Mouse (Mus musculus): ENCODE results near the gene Syde2. TPM values are rescaled to one million over a fixed set of nuclear protein-coding genes. Genes with fewer than 3 reads are reported as not detected.
A peak's percentile ranks its signal among the peaks of the same experiment; 100 is the strongest.

Gene Syde2
- total and polyA plus RNA-seq, 3 experiments = 12.4 to 24.1 TPM; not detected in 1

- no peak for TF ChIP-seq NRF1 (IDR thresholded peaks at IDR 0.05; ENCODE audit: insufficient read depth, low read depth, low read length, poor library complexity, severe bottlenecking)
- TF ChIP-seq SIN3A (IDR thresholded peaks at IDR 0.05; ENCODE audit: low read length) = no peak; the same call in 1 of the 2 replicates
- 0 out of 2 replicates have a peak, but pooled peaks have one; percentile 55 for TF ChIP-seq ZMIZ1 (IDR thresholded peaks at IDR 0.05; ENCODE audit: low read depth, low read length)
- TF ChIP-seq MXI1 (IDR thresholded peaks at IDR 0.05; ENCODE audit: low read depth, low read length) = no peak
Observed at GRCm38 (mm10) chr3:145950815-145951130, 36.9 kb upstream of the Syde2 start (continued).

DNA sequence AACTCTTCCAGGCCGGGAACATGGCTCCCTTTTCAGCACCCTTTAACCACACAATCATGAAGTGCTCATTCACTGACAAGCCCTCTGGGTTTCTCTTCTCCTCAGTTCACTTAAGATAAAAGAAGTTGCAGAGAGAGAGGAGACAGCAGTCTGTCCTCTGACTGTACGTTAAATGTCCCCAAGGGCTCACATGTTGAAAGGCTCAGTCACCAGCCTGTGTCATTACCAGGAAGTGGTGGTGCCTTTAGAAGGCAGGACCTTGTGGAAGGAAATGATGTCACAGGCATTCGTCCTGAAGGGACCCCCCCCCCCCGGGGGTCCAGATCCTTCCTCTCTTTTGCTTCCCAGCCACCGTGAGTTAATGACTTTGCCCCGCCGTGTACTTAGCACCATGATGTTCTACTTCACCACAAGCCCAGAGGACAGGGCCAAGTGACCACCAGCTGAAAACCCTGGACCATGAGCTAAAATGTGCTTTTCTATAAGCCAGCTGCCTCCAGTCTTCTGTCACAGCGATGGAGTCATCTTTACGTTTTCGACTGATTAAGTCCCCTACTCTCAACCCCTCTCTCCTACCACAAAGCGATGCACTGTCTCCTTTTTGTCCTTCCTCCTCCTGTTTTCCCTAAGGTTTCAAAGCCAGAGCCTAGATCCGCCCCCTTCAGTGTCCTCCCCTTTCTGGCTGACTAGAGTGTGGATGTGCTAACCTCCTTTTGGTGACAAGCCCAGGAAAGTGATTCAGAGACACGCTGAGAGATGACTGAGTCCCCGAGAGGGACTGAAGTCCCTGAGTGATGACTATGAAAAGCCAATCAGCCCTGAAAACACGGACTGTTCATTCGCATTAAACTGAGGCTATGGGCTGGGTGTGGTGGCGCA lies 36.1 kb upstream of the Syde2 start:
- Histone ChIP-seq H3K9ac (ENCODE audit: control insufficient read depth, low read depth, low read length, poor library complexity, severe bottlenecking) (peak overlapping the region; percentile 78), H3K9me3 (replicated peaks; ENCODE audit: insufficient read depth, low read length) (no peaks in the 10 kb centered on the region), H3K27me3 (ENCODE audit: control insufficient read depth in 1 of 2, insufficient read depth in 2 of 2, low read length in 2 of 2) (no peaks in the 10 kb centered on the region), H3K27ac (ENCODE audit: control insufficient read depth, low read depth, low read length) (peak overlapping the region; percentile 100), H3K79me2 (ENCODE audit: control insufficient read depth, insufficient read depth, low read length, poor library complexity) (no peaks in the 10 kb centered on the region; the same call in 1 of the 2 replicates), H3K4me1 (ENCODE audit: control insufficient read depth in 1 of 2, insufficient read depth in 2 of 2, low read length in 2 of 2) (peaks cover 8 to 44% of the 10 kb centered on the region in 2 experiments), H3K36me3 (ENCODE audit: control insufficient read depth in 1 of 2, insufficient read depth in 2 of 2, low read length in 2 of 2) (peaks cover 0 to 40% of the 10 kb centered on the region in 2 experiments; a peak in 2 of 4 replicates), H3K4me3 (ENCODE audit: control insufficient read depth in 1 of 2, insufficient read depth in 1 of 2, low read depth in 2 of 2, low read length in 2 of 2) (peak overlapping the region; percentile 27 to 54; a peak in 3 of 4 replicates)
- peak; percentile 70 for DNase-seq (ENCODE audit: low read depth, low spot score)
- peak; percentile 45; the same call in 1 of the 2 replicates for TF ChIP-seq NELFE (IDR thresholded peaks at IDR 0.05; ENCODE audit: low read depth, low read length)
- TF ChIP-seq EP300 (IDR thresholded peaks at IDR 0.05; ENCODE audit: low read depth in 1 of 2, low read length in 2 of 2) = peak in 1 of 2 experiments; percentile 30; a peak in 1 of 4 replicates
- peak; percentile 74 for TF ChIP-seq ELF1 (IDR thresholded peaks at IDR 0.05; ENCODE audit: low read depth, low read length)
- TF ChIP-seq MAX (IDR thresholded peaks at IDR 0.05; ENCODE audit: low read length) = no peak
- TF ChIP-seq RCOR1 (IDR thresholded peaks at IDR 0.05; ENCODE audit: low read depth, low read length) = no peak
- TF ChIP-seq MYC (IDR thresholded peaks at IDR 0.05; ENCODE audit: low read depth, low read length) = peak; percentile 52; the same call in 1 of the 2 replicates
- TF ChIP-seq RAD21 (IDR thresholded peaks at IDR 0.05; ENCODE audit: low read depth, low read length) = no peak
- peak; percentile 29; the same call in 1 of the 2 replicates for TF ChIP-seq CHD1 (IDR thresholded peaks at IDR 0.05; ENCODE audit: low read depth, low read length)
- TF ChIP-seq POLR2AphosphoS2 (IDR thresholded peaks at IDR 0.05; ENCODE audit: low read length) = peak; percentile 83
- peak; percentile 62 for TF ChIP-seq HCFC1 (IDR thresholded peaks at IDR 0.05; ENCODE audit: low read depth, low read length)
- peak; percentile 68 for TF ChIP-seq ETS1 (IDR thresholded peaks at IDR 0.05; ENCODE audit: low read depth, low read length)
- peak; percentile 63; the same call in 1 of the 2 replicates for TF ChIP-seq MAZ (IDR thresholded peaks at IDR 0.05; ENCODE audit: low read depth, low read length)
- peak; percentile 56 to 57; a peak in 1 of 4 replicates for TF ChIP-seq POLR2A (IDR thresholded peaks at IDR 0.05; ENCODE audit: control insufficient read depth in 1 of 2, insufficient read depth in 1 of 2, low read depth in 1 of 2, low read length in 2 of 2, poor library complexity in 1 of 2)
- peak; percentile 58 for TF ChIP-seq MXI1 (IDR thresholded peaks at IDR 0.05; ENCODE audit: low read depth, low read length)
- no peak for TF ChIP-seq MEF2A (IDR thresholded peaks at IDR 0.05; ENCODE audit: extremely low read depth, insufficient replicate concordance, low read depth, low read length, poor library complexity, severe bottlenecking)
- no peak for TF ChIP-seq ZNF384 (IDR thresholded peaks at IDR 0.05; ENCODE audit: low read depth, low read length)
- TF ChIP-seq TCF12 (IDR thresholded peaks at IDR 0.05; ENCODE audit: low read depth, low read length) = peak; percentile 28; the same call in 1 of the 2 replicates
